Mouse (Mus musculus) CH12.LX (cell line): ENCODE data around the gene Ranbp6. TPM values are rescaled to one million over a fixed set of nuclear protein-coding genes. Genes with fewer than 3 reads are reported as not detected.

Source experiments
- DNase-seq: peaks from one replicate; pipeline ENCODE4 v3.0.0-alpha.2; 2013; ENCODE audit errors: extremely low read depth
- H3K27ac ChIP-seq: 2 replicates; pipeline ENCODE4 v1.5.1; 2012; ENCODE audit warnings: low read depth, mild to moderate bottlenecking, control low read depth, moderate library complexity; ENCODE audit not compliant: insufficient read depth
- H3K27me3 ChIP-seq: replicated peaks from 2 replicates; pipeline ENCODE3; 2012; ENCODE audit warnings: inconsistent platforms
- H3K36me3 ChIP-seq, 2 experiments: replicated peaks in 1 of 2; 2 replicates each; pipeline versions ENCODE3 to v1.6.1; 2012; ENCODE audit warnings: inconsistent platforms in 1 of 2, low read length in 1 of 2, mild to moderate bottlenecking in 1 of 2, mixed read lengths in 1 of 2, moderate library complexity in 1 of 2; ENCODE audit not compliant: control insufficient read depth in 1 of 2, insufficient read depth in 1 of 2
- H3K4me1 ChIP-seq, 2 experiments: 2 replicates each; pipeline ENCODE4 v1.6.1; 2012; ENCODE audit warnings: inconsistent platforms in 1 of 2, moderate library complexity in 1 of 2; ENCODE audit not compliant: insufficient read depth in 2 of 2, control insufficient read depth in 1 of 2
- H3K4me2 ChIP-seq: 2 replicates; pipeline ENCODE4 v1.6.1; 2012; ENCODE audit warnings: low read depth, mild to moderate bottlenecking, control low read depth; ENCODE audit not compliant: poor library complexity, insufficient read depth, severe bottlenecking
- H3K4me3 ChIP-seq, 3 experiments: fragments of 150-350 bp in 1 of 3; sonication (generic) in 1 of 3; replicated peaks in 1 of 3; 2 replicates each; pipeline versions ENCODE3 to v1.5.1; 2011 to 2012; ENCODE audit warnings: low read depth in 2 of 3, low read length in 2 of 3, mild to moderate bottlenecking in 2 of 3, moderate library complexity in 2 of 3, control low read depth in 1 of 3, improper control_type of control experiment in 1 of 3, inconsistent platforms in 1 of 3, mixed read lengths in 1 of 3; ENCODE audit not compliant: poor library complexity in 1 of 3
- H3K79me2 ChIP-seq: replicated peaks from 2 replicates; pipeline ENCODE4 v1.6.1; 2012; ENCODE audit warnings: mild to moderate bottlenecking, moderate library complexity; ENCODE audit not compliant: control insufficient read depth, poor library complexity, insufficient read depth, severe bottlenecking; ENCODE audit errors: extremely low read depth
- H3K9ac ChIP-seq: 2 replicates; pipeline ENCODE4 v1.6.1; 2012; ENCODE audit warnings: low read depth, mild to moderate bottlenecking, control low read depth, moderate library complexity; ENCODE audit not compliant: insufficient read depth
- H3K9me3 ChIP-seq: replicated peaks from 2 replicates; pipeline ENCODE3; 2012; ENCODE audit warnings: low read length, inconsistent platforms, mixed read lengths
- BHLHE40 ChIP-seq: IDR thresholded peaks from 2 replicates; pipeline ENCODE4 v1.6.1; 2011; ENCODE audit warnings: mild to moderate bottlenecking, low read depth, low read length, improper control_type of control experiment
- CHD2 ChIP-seq: IDR thresholded peaks from 2 replicates; pipeline ENCODE4 v1.6.1; 2011; ENCODE audit warnings: low read length, improper control_type of control experiment
- CTCF ChIP-seq, 2 experiments: IDR thresholded peaks in 1 of 2; conservative IDR thresholded peaks in 1 of 2; 2 replicates each; pipeline ENCODE4 v1.5.1; 2011 to 2012; ENCODE audit warnings: low read depth in 2 of 2, low read length in 2 of 2, improper control_type of control experiment in 1 of 2, inconsistent platforms in 1 of 2, mild to moderate bottlenecking in 1 of 2, moderate library complexity in 1 of 2
- ELF1 ChIP-seq: IDR thresholded peaks from 2 replicates; pipeline ENCODE4 v1.6.1; 2014; ENCODE audit warnings: low read depth, mild to moderate bottlenecking, inconsistent platforms, low read length, improper control_type of control experiment
- EP300 ChIP-seq: IDR thresholded peaks from 2 replicates; pipeline ENCODE4 v1.6.1; 2011; ENCODE audit warnings: low read length, improper control_type of control experiment
- GABPA ChIP-seq: IDR thresholded peaks from 2 replicates; pipeline ENCODE4 v1.6.1; 2012; ENCODE audit warnings: low read depth, low read length, improper control_type of control experiment, inconsistent platforms; ENCODE audit not compliant: insufficient replicate concordance
- HCFC1 ChIP-seq: IDR thresholded peaks from 2 replicates; pipeline ENCODE4 v1.6.1; 2012; ENCODE audit warnings: low read depth, mild to moderate bottlenecking, inconsistent platforms, low read length, improper control_type of control experiment
- IRF4 ChIP-seq: IDR thresholded peaks from 2 replicates; pipeline ENCODE4 v1.6.1; 2014; ENCODE audit warnings: low read depth, mild to moderate bottlenecking, inconsistent platforms, low read length, improper control_type of control experiment
- JUN ChIP-seq: IDR thresholded peaks from 2 replicates; pipeline ENCODE4 v1.6.1; 2011; ENCODE audit warnings: low read depth, mild to moderate bottlenecking, low read length, improper control_type of control experiment, moderate library complexity; ENCODE audit not compliant: insufficient read depth
- KAT2A ChIP-seq: IDR thresholded peaks from 2 replicates; pipeline ENCODE4 v1.6.1; 2012; ENCODE audit warnings: low read length, improper control_type of control experiment, inconsistent platforms; ENCODE audit not compliant: insufficient replicate concordance
- MAX ChIP-seq: IDR thresholded peaks from 2 replicates; pipeline ENCODE4 v1.6.1; 2011; ENCODE audit warnings: low read length, improper control_type of control experiment
- MAZ ChIP-seq: IDR thresholded peaks from 2 replicates; pipeline ENCODE4 v1.6.1; 2012; ENCODE audit warnings: low read depth, mild to moderate bottlenecking, inconsistent platforms, low read length, improper control_type of control experiment, moderate library complexity
- MEF2A ChIP-seq: IDR thresholded peaks from 2 replicates; pipeline ENCODE4 v1.6.1; 2014; ENCODE audit warnings: low read depth, mild to moderate bottlenecking, inconsistent platforms, low read length, improper control_type of control experiment, borderline replicate concordance
- MXI1 ChIP-seq: IDR thresholded peaks from 2 replicates; pipeline ENCODE4 v1.6.1; 2011; ENCODE audit warnings: mild to moderate bottlenecking, low read depth, low read length, improper control_type of control experiment
- NELFE ChIP-seq: IDR thresholded peaks from 2 replicates; pipeline ENCODE4 v1.6.1; 2011; ENCODE audit warnings: low read depth, low read length, improper control_type of control experiment
- NRF1 ChIP-seq: IDR thresholded peaks from 2 replicates; pipeline ENCODE4 v1.6.1; 2014; ENCODE audit warnings: low read depth, mild to moderate bottlenecking, inconsistent platforms, low read length, improper control_type of control experiment, moderate library complexity
- PAX5 ChIP-seq: IDR thresholded peaks from 2 replicates; pipeline ENCODE4 v1.6.1; 2012; ENCODE audit warnings: low read length, inconsistent platforms, mixed read lengths
- POLR2A ChIP-seq: IDR thresholded peaks from 2 replicates; pipeline ENCODE4 v1.6.1; 2011; ENCODE audit warnings: low read depth, mild to moderate bottlenecking, improper control_type of control experiment, low read length
- POLR2AphosphoS2 ChIP-seq: IDR thresholded peaks from 2 replicates; pipeline ENCODE4 v1.6.1; 2011; ENCODE audit warnings: low read depth, low read length, improper control_type of control experiment
- RAD21 ChIP-seq: IDR thresholded peaks from 2 replicates; pipeline ENCODE4 v1.6.1; 2011; ENCODE audit warnings: low read depth, mild to moderate bottlenecking, low read length, improper control_type of control experiment, moderate library complexity
- RCOR1 ChIP-seq: conservative IDR thresholded peaks from 2 replicates; pipeline ENCODE4 v1.6.1; 2012; ENCODE audit warnings: low read depth, mild to moderate bottlenecking, inconsistent platforms, low read length, improper control_type of control experiment
- SIN3A ChIP-seq: IDR thresholded peaks from 2 replicates; pipeline ENCODE4 v1.6.1; 2012; ENCODE audit warnings: low read length, improper control_type of control experiment, inconsistent platforms
- SMC3 ChIP-seq: IDR thresholded peaks from 2 replicates; pipeline ENCODE4 v1.6.1; 2011; ENCODE audit warnings: low read depth, low read length, improper control_type of control experiment
- TBP ChIP-seq: conservative IDR thresholded peaks from 2 replicates; pipeline ENCODE4 v1.6.1; 2011; ENCODE audit warnings: low read depth, low read length, improper control_type of control experiment
- TCF12 ChIP-seq: IDR thresholded peaks from 2 replicates; pipeline ENCODE4 v1.6.1; 2014; ENCODE audit warnings: low read depth, mild to moderate bottlenecking, inconsistent platforms, low read length, improper control_type of control experiment
- UBTF ChIP-seq: IDR thresholded peaks from 2 replicates; pipeline ENCODE4 v1.6.1; 2012; ENCODE audit warnings: low read depth, mild to moderate bottlenecking, inconsistent platforms, low read length, improper control_type of control experiment, moderate library complexity
- USF1 ChIP-seq: IDR thresholded peaks from 2 replicates; pipeline ENCODE4 v1.6.1; 2014; ENCODE audit warnings: low read depth, mild to moderate bottlenecking, inconsistent platforms, low read length, improper control_type of control experiment
- USF2 ChIP-seq: conservative IDR thresholded peaks from 2 replicates; pipeline ENCODE4 v1.6.1; 2011; ENCODE audit warnings: low read depth, low read length, improper control_type of control experiment
- ZKSCAN1 ChIP-seq: IDR thresholded peaks from 2 replicates; pipeline ENCODE4 v1.6.1; 2012; ENCODE audit warnings: low read depth, inconsistent platforms, low read length, improper control_type of control experiment, borderline replicate concordance
- ZMIZ1 ChIP-seq: IDR thresholded peaks from 2 replicates; pipeline ENCODE4 v1.6.1; 2012; ENCODE audit warnings: low read depth, mild to moderate bottlenecking, inconsistent platforms, low read length, improper control_type of control experiment
- ZNF384 ChIP-seq: IDR thresholded peaks from 2 replicates; pipeline ENCODE4 v1.6.1; 2012; ENCODE audit warnings: low read depth, low read length, improper control_type of control experiment, inconsistent platforms
- dilution Hi-C: fragments of 300-500 bp; cut with MboI; formaldehyde crosslinking; loops from 2 replicates; pipeline ENCODE4 v1.14.3; 2020; ENCODE audit warnings: low sequenced_read_pairs; ENCODE audit not compliant: extremely low pct_unique_long_range_greater_than_20kb, extremely low pct_ligation_motif_present
- in situ Hi-C: fragments of 300-500 bp; cut with MboI; formaldehyde crosslinking; loops from 3 replicates; pipeline ENCODE4 v1.14.3; 2019; ENCODE audit warnings: low sequenced_read_pairs, low pct_ligation_motif_present, low pct_unique_long_range_greater_than_20kb, mixed read lengths
- polyA plus RNA-seq: library from polyadenylated mRNA; unstranded; fragments of >175 nt; gene quantifications from 2 replicates; pipeline ENCODE4 v1.2.1, GENCODE M21; 2012; ENCODE audit warnings: low read depth; ENCODE audit not compliant: insufficient read length
- total RNA-seq, 2 experiments: library from RNA; depleted of rRNA; stranded (reverse); fragments of 300-350 nt in 1 of 2; fragments of >200 nt in 1 of 2; gene quantifications; 2 replicates each; pipeline ENCODE4 v1.2.3; 2012 to 2014

Gene Ranbp6
- total and polyA plus RNA-seq, 3 experiments: 7.0 to 12.1 (median 8.4) TPM

DNA sequence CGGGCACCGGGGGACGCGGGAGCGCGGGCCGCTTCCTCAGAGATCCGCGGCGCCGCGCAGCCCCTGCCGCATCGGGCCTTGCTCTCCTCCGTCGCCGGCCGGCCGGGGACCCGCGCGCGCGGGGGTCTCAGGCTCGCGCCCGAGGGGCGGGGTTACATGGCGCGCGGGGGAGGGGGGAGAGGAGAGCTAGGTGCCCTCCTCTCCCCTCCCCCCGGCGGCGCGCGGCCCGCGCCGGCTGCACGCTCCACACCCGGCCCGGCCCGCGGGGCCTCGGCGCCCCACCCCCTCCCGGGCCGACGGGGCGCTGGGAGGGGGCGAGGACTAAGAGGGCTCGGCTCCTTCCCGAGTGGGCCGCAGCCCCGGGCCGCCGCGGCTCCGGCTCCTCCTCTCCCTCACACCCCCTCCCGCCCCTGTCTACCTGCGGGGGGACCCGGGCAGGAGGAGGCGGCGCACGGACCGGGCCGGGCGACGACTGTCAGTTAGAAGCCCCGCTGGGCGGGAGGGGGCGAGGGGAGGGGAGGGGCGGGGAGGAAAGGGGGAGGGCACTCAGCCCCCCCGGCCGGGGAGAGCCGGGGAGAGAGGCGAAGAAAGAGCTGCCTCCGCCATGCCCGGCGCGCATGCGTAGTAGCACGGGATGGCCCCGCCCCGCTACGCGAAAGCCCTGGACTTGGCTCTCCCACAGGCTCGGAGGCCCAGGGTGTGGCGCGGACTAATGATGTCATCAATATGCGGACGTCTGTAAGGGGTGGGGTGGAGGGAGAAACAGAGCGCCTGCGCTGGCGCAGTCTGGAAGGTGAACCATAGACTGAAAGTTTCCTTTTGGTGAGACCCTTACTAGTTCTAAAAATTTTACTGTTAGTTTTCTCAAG, 6.6 kb downstream of the Ranbp6 start, which contains the start of gene 9930021J03Rik:
TSS of gene 9930021J03Rik (minus strand) at position 73 of the 869 bp plus-strand sequence.
- H3K4me2 ChIP-seq: peak within 1 kb of the TSS; percentile 85
- H3K27ac ChIP-seq: peak within 1 kb of the TSS; percentile 41
- dilution Hi-C loops: no loop called here
- peak within 1 kb of the TSS; percentile 62 to 94 (median 89) for H3K4me3 ChIP-seq
- H3K27me3 ChIP-seq: no peaks in the 10 kb centered on the region
- H3K4me1 ChIP-seq: peaks cover 0 to 35% of the 10 kb centered on the region in 2 experiments; a peak in 3 of 4 replicates
- TF ChIP-seq ZMIZ1 (peak; percentile 76; the same call in 1 of the 2 replicates), EP300 (no peak; the same call in 1 of the 2 replicates), HCFC1 (peak; percentile 94), MXI1 (peak; percentile 81), TBP (peak; percentile 83), SIN3A (peak; percentile 96), ELF1 (peak; percentile 83), POLR2AphosphoS2 (peak; percentile 84), RAD21 (no peak), USF1 (no peak), TCF12 (peak; percentile 79), CHD2 (0 out of 2 replicates have a peak, but pooled peaks have one; percentile 18), BHLHE40 (no peak), RCOR1 (no peak), NELFE (peak; percentile 69), MEF2A (peak; percentile 58; the same call in 1 of the 2 replicates), UBTF (0 out of 2 replicates have a peak, but pooled peaks have one; percentile 14), MAX (peak; percentile 6; the same call in 1 of the 2 replicates), SMC3 (no peak), CTCF (conservative IDR thresholded peaks at IDR 0.05 in 1 of 2, IDR thresholded peaks at IDR 0.05 in 1 of 2; ENCODE audit: low read depth in 2 of 2, low read length in 2 of 2) (no peak), IRF4 (peak; percentile 68; the same call in 1 of the 2 replicates), GABPA (0 out of 2 replicates have a peak, but pooled peaks have one; percentile 15), ZNF384 (0 out of 2 replicates have a peak, but pooled peaks have one; percentile 19), PAX5 (no peak), MAZ (peak; percentile 100), USF2 (no peak), NRF1 (peak; percentile 91), ZKSCAN1 (no peak; the same call in 1 of the 2 replicates), POLR2A (peak; percentile 76), KAT2A (peak; percentile 80; the same call in 1 of the 2 replicates), JUN (no peak)
- TF ChIP-seq, all 38 proteins: peak for 20
- in situ Hi-C loops: loop anchor here (25.0 kb wide), 1 partner anchor 444 kb away; the partner anchor contains the start of genes Cd274 and Plgrkt
- Histone ChIP-seq H3K9me3 (no peaks in the 10 kb centered on the region), H3K9ac (peak within 1 kb of the TSS; percentile 96), H3K36me3 (peaks cover 18 to 28% of the 10 kb centered on the region in 2 experiments), H3K79me2 (peaks cover 35% of the 10 kb centered on the region)
- peak; percentile 98 for DNase-seq
